Mouse (Mus musculus): ENCODE measurements at regions not wholly inside any gene's neighbourhood (a gene's known extent, or its start where the extent isn't known, plus 50 kb on each side); places are given as distances from the start of the nearest gene placed in this dataset.

GRCm38 (mm10) chr4:82170930-82171329, 534.6 kb downstream of the Nfib start:
- Histone ChIP-seq H3K27me3 (ENCODE audit: control insufficient read depth in 1 of 2, insufficient read depth in 2 of 2, low read length in 2 of 2) (no peaks in the 10 kb centered on the region), H3K4me3 (ENCODE audit: control insufficient read depth in 1 of 2, insufficient read depth in 1 of 2, low read depth in 2 of 2, low read length in 2 of 2) (no peak overlapping the region), H3K9ac (ENCODE audit: control insufficient read depth, low read depth, low read length, poor library complexity, severe bottlenecking) (no peak overlapping the region), H3K27ac (ENCODE audit: control insufficient read depth, low read depth, low read length) (no peak overlapping the region), H3K9me3 (replicated peaks; ENCODE audit: insufficient read depth, low read length) (no peaks in the 10 kb centered on the region), H3K79me2 (ENCODE audit: control insufficient read depth, insufficient read depth, low read length, poor library complexity) (no peaks in the 10 kb centered on the region), H3K36me3 (ENCODE audit: control insufficient read depth in 1 of 2, insufficient read depth in 2 of 2, low read length in 2 of 2) (no peaks in the 10 kb centered on the region), H3K4me1 (ENCODE audit: control insufficient read depth in 1 of 2, insufficient read depth in 2 of 2, low read length in 2 of 2) (no peaks in the 10 kb centered on the region)
- DNase-seq (ENCODE audit: low read depth, low spot score), result no peak
- TF ChIP-seq MAFK (IDR thresholded peaks at IDR 0.05; ENCODE audit: borderline replicate concordance, low read depth, low read length) (no peak), RAD21 (IDR thresholded peaks at IDR 0.05; ENCODE audit: low read depth, low read length) (no peak), CHD2 (IDR thresholded peaks at IDR 0.05; ENCODE audit: low read length) (no peak), RCOR1 (IDR thresholded peaks at IDR 0.05; ENCODE audit: low read depth, low read length) (no peak), SIN3A (IDR thresholded peaks at IDR 0.05; ENCODE audit: low read length) (no peak), GABPA (IDR thresholded peaks at IDR 0.05; ENCODE audit: low read depth, low read length) (no peak), UBTF (IDR thresholded peaks at IDR 0.05; ENCODE audit: borderline replicate concordance, insufficient read depth, low read depth, low read length) (no peak), CTCF (IDR thresholded peaks at IDR 0.05 in 2 of 3, conservative IDR thresholded peaks at IDR 0.05 in 1 of 3; ENCODE audit: control insufficient read depth in 1 of 3, insufficient read depth in 1 of 3, low read depth in 2 of 3, low read length in 3 of 3, poor library complexity in 1 of 3, severe bottlenecking in 1 of 3) (no peak), JUND (IDR thresholded peaks at IDR 0.05; ENCODE audit: low read depth, low read length) (no peak), NELFE (IDR thresholded peaks at IDR 0.05; ENCODE audit: low read depth, low read length) (no peak), USF1 (IDR thresholded peaks at IDR 0.05; ENCODE audit: low read depth, low read length) (no peak), MXI1 (IDR thresholded peaks at IDR 0.05; ENCODE audit: low read depth, low read length) (no peak), MYB (IDR thresholded peaks at IDR 0.05; ENCODE audit: low read depth, low read length) (no peak), POLR2A (IDR thresholded peaks at IDR 0.05; ENCODE audit: control insufficient read depth in 1 of 2, insufficient read depth in 1 of 2, low read depth in 1 of 2, low read length in 2 of 2, poor library complexity in 1 of 2) (no peak), NRF1 (IDR thresholded peaks at IDR 0.05; ENCODE audit: insufficient read depth, low read depth, low read length, poor library complexity, severe bottlenecking) (no peak), TCF12 (IDR thresholded peaks at IDR 0.05; ENCODE audit: low read depth, low read length) (no peak), ZKSCAN1 (IDR thresholded peaks at IDR 0.05; ENCODE audit: low read depth, low read length) (no peak)

GRCm38 (mm10) chr4:82168032-82168431, 537.5 kb downstream of the Nfib start:
- no peaks in the 10 kb centered on the region for H3K36me3 ChIP-seq (ENCODE audit: control insufficient read depth in 1 of 2, insufficient read depth in 2 of 2, low read length in 2 of 2)
- H3K79me2 ChIP-seq (ENCODE audit: control insufficient read depth, insufficient read depth, low read length, poor library complexity), result no peaks in the 10 kb centered on the region
- no peaks in the 10 kb centered on the region for H3K4me1 ChIP-seq (ENCODE audit: control insufficient read depth in 1 of 2, insufficient read depth in 2 of 2, low read length in 2 of 2)
- DNase-seq (ENCODE audit: low read depth, low spot score), result no peak
- no peaks in the 10 kb centered on the region for H3K27me3 ChIP-seq (ENCODE audit: control insufficient read depth in 1 of 2, insufficient read depth in 2 of 2, low read length in 2 of 2)
- no peaks in the 10 kb centered on the region for H3K9me3 ChIP-seq (replicated peaks; ENCODE audit: insufficient read depth, low read length)
- no peak overlapping the region for H3K27ac ChIP-seq (ENCODE audit: control insufficient read depth, low read depth, low read length)
- H3K4me3 ChIP-seq (ENCODE audit: control insufficient read depth in 1 of 2, insufficient read depth in 1 of 2, low read depth in 2 of 2, low read length in 2 of 2), result no peak overlapping the region
- H3K9ac ChIP-seq (ENCODE audit: control insufficient read depth, low read depth, low read length, poor library complexity, severe bottlenecking), result no peak overlapping the region
- TF ChIP-seq POLR2AphosphoS2 (IDR thresholded peaks at IDR 0.05; ENCODE audit: low read length) (no peak), POLR2A (IDR thresholded peaks at IDR 0.05; ENCODE audit: control insufficient read depth in 1 of 2, insufficient read depth in 1 of 2, low read depth in 1 of 2, low read length in 2 of 2, poor library complexity in 1 of 2) (no peak)

All from MEL (cell line).